Mouse (Mus musculus): ENCODE measurements around the gene Dcx. TPM values are rescaled to one million over a fixed set of nuclear protein-coding genes. Genes with fewer than 3 reads are reported as not detected.

Dcx gene
- total RNA-seq, 2 experiments from 2014 or later, result 21.0 to 28.5 TPM

DNA sequence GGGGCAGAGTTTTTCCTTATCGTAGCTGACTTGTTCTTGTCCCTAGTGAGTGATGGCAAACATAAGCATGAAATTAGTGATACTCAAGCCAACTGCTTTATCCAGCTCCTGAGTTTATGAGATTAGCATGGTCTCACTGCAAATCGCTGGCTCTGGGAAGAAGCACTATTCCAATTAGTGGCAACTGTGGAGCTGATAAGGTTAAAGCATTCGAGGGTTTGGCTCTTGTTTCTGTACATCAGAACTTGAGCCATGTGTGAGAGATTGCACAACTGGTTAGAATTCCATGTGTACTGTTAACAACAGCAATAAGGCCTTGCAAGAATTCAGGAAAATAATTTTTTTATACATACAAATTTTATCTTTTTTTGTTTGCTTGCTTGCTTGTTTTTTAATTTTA, 39.9 kb downstream of the Dcx start:
- TF ChIP-seq CTCF (IDR thresholded peaks at IDR 0.05), result no peak
- Histone ChIP-seq H3K27ac (no peak overlapping the region), H3K4me3 (no peak overlapping the region)
- no peak for DNase-seq (ENCODE audit: extremely low spot score in 1 of 2, low spot score in 2 of 2)
- intact Hi-C loops (cut with DNase I), result no loop called here

- no peak for DNase-seq (ENCODE audit: extremely low spot score in 1 of 2, low spot score in 2 of 2)
- no peak for TF ChIP-seq CTCF (IDR thresholded peaks at IDR 0.05)
- intact Hi-C loops (cut with DNase I), result no loop called here
- Histone ChIP-seq H3K27ac (no peak overlapping the region), H3K4me3 (no peak overlapping the region)
These were observed 47.3 kb downstream of the Dcx start for GRCm38 (mm10) chrX:143885765-143886164.

- DNase-seq (ENCODE audit: extremely low spot score in 1 of 2, low spot score in 2 of 2), result no peak
- Histone ChIP-seq H3K27ac (no peak overlapping the region), H3K4me3 (no peak overlapping the region)
- no peak for TF ChIP-seq CTCF (IDR thresholded peaks at IDR 0.05)
- intact Hi-C loops (cut with DNase I), result loop anchor here (5.0 kb wide), 1 partner anchor 47 kb away; the partner anchor contains the start of gene Dcx
These were observed 48.2 kb downstream of the Dcx start for GRCm38 (mm10) chrX:143884953-143885352.

DNA sequence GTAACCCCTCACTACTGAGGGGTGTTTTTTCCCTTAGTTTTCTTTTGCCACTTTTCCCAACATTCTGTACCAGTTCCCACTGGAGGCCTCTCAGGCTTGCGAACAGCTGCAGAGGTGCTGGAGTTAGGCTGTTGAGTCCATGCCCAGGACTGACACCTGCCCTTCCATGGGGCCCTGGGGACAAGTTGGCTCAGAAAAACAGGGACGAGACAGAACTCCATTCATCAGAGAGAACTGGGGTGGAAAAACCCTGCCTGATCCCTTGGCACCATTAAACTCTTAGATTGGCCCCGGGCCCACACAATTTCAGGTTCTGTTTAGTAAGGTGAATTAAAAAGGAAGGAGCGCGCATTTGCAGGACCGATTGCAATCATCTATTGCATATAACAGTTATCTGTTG, 48.8 kb downstream of the Dcx start:
- no peak for DNase-seq (ENCODE audit: extremely low spot score in 1 of 2, low spot score in 2 of 2)
- H3K4me3 ChIP-seq, result no peak overlapping the region
- no peak overlapping the region for H3K27ac ChIP-seq
- intact Hi-C loops (cut with DNase I), result loop anchor here (5.0 kb wide), 1 partner anchor 48 kb away; the partner anchor contains the start of gene Dcx
- TF ChIP-seq CTCF (IDR thresholded peaks at IDR 0.05), result no peak

- no peak for DNase-seq (ENCODE audit: extremely low spot score in 1 of 2, low spot score in 2 of 2)
- Histone ChIP-seq H3K4me3 (no peak overlapping the region), H3K27ac (no peak overlapping the region)
- intact Hi-C loops (cut with DNase I), result loop anchor here (5.0 kb wide), 1 partner anchor 50 kb away; the partner anchor contains the start of gene Dcx
- no peak for TF ChIP-seq CTCF (IDR thresholded peaks at IDR 0.05)
These were observed 51.2 kb downstream of the Dcx start for GRCm38 (mm10) chrX:143881806-143882468.

DNA sequence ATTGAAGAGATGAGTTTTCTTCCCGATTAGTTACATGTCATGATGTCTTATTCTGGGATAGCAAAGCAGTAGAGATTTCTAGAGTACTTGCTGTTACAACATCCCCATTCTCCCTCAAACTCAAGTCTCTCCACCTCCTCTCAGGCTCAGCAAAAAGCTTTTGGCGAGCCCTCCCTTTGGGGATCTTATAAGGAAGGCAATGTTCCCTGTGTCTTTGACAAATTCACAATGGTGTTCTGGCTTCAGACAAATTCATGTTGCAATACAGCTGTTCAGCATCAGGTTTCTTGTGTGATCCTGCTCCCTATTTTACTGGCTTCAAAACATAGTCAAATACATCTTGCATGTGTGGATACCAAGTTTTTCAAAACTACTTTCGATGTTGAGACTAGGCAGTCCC, 53.5 kb downstream of the Dcx start:
- no peak for DNase-seq (ENCODE audit: extremely low spot score in 1 of 2, low spot score in 2 of 2)
- intact Hi-C loops (cut with DNase I), result loop anchor here (5.0 kb wide), 1 partner anchor 53 kb away; the partner anchor contains the start of gene Dcx
- no peak for TF ChIP-seq CTCF (IDR thresholded peaks at IDR 0.05)
- H3K4me3 ChIP-seq, result no peak overlapping the region
- H3K27ac ChIP-seq, result no peak overlapping the region

DNA sequence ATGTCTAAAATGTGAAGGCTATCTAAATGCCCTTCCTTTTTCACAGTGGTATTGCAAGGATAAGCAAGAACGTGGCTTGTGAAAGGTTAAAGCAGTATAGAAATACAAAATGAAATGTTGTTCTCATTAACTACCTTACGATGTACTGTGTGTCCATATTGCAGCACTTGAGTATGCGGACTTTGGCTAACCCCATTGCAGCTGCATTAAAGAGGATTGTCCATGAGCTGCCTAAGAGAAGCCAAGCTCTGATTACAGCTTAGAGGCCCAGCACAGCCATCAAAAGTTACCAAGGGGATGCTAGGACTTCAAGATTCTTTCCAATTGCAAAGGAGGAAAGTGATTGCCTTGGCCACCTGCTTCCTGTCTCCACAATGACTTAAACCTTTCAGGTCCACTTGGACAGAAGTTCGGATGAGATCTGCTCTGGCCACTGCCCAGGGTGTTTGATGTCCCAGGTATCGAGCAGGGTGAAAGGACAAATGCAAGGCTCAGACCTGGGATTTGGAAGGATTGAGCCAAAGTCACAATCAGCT, 65.9 kb downstream of the Dcx start:
- no peak overlapping the region for H3K27ac ChIP-seq
- intact Hi-C loops (cut with DNase I), result no loop called here
- DNase-seq (ENCODE audit: extremely low spot score in 1 of 2, low spot score in 2 of 2), result no peak
- no peak for TF ChIP-seq CTCF (IDR thresholded peaks at IDR 0.05)
- H3K4me3 ChIP-seq, result no peak overlapping the region

DNA sequence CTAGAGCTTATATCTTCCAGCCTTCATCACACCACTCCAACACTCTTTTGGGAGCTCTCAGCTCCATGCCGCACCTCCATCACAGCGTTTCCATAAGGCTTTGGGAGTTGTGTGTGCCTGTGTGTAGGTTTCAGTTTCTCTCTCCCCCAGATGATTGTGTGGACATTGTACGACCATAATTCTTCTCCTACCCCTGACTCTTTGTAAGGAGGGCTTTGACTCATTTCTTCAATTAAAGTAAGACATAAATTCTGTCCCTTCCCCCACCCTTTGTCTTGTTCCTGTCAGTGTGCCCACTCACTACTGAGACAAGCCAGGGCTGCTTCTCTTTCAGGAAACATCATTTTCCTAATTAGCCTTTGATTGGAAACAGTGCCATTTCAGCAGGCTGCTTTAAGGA, 81.8 kb downstream of the Dcx start:
- Histone ChIP-seq H3K4me3 (no peak overlapping the region), H3K27ac (no peak overlapping the region)
- no peak for DNase-seq (ENCODE audit: extremely low spot score in 1 of 2, low spot score in 2 of 2)
- intact Hi-C loops (cut with DNase I), result no loop called here
- TF ChIP-seq CTCF (IDR thresholded peaks at IDR 0.05), result no peak

DNA sequence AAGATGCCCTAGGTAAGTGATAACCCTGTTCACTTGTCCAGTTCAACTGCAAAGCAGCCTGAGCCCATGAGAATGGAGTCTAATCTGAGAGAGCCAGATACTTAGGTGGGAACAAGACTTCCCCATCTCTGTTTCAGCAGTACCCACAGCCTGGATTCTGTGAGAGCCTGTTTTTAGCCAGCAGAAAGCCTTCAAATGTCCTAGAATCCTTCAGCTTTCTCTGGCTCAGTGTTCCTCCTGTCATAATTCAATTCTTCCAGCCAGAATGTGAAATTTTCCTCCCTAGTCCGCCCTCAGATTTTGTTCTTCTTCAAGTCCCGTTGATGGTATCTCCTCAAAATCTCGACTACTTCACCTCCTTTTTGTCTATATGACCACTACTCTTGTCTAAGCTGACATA, 83.1 kb downstream of the Dcx start:
- intact Hi-C loops (cut with DNase I), result no loop called here
- no peak for TF ChIP-seq CTCF (IDR thresholded peaks at IDR 0.05)
- H3K4me3 ChIP-seq, result no peak overlapping the region
- H3K27ac ChIP-seq, result no peak overlapping the region; the same call in 1 of the 2 replicates
- no peak for DNase-seq (ENCODE audit: extremely low spot score in 1 of 2, low spot score in 2 of 2)

- no peak overlapping the region for H3K27ac ChIP-seq
- H3K4me3 ChIP-seq, result no peak overlapping the region
- TF ChIP-seq CTCF (IDR thresholded peaks at IDR 0.05), result no peak
- no peak for DNase-seq (ENCODE audit: extremely low spot score in 1 of 2, low spot score in 2 of 2)
- intact Hi-C loops (cut with DNase I), result no loop called here
These were observed 86.5 kb downstream of the Dcx start for GRCm38 (mm10) chrX:143846637-143847036.

GRCm38 (mm10) chrX:143827212-143827611, 105.9 kb downstream of the Dcx start, which contains the start of gene Capn6:
Gene Capn6, minus strand, starts transcription at chrX:143827414.
- Histone ChIP-seq H3K27ac (no peak within 1 kb of the TSS), H3K4me3 (no peak within 1 kb of the TSS)
- intact Hi-C loops (cut with DNase I), result loop anchor here (10.0 kb wide), 1 partner anchor 168 kb away; no protein-coding TSS in a partner anchor
- DNase-seq (ENCODE audit: extremely low spot score in 1 of 2, low spot score in 2 of 2), result no peak
- no peak for TF ChIP-seq CTCF (IDR thresholded peaks at IDR 0.05)

- H3K27ac ChIP-seq, result no peak overlapping the region
- DNase-seq (ENCODE audit: extremely low spot score in 1 of 2, low spot score in 2 of 2), result no peak
- H3K4me3 ChIP-seq, result no peak overlapping the region
- intact Hi-C loops (cut with DNase I), result loop anchor here (10.0 kb wide), 1 partner anchor 168 kb away; no protein-coding TSS in a partner anchor
- TF ChIP-seq CTCF (IDR thresholded peaks at IDR 0.05), result no peak
These were observed 106.6 kb downstream of the Dcx start for GRCm38 (mm10) chrX:143826521-143826920.

DNA sequence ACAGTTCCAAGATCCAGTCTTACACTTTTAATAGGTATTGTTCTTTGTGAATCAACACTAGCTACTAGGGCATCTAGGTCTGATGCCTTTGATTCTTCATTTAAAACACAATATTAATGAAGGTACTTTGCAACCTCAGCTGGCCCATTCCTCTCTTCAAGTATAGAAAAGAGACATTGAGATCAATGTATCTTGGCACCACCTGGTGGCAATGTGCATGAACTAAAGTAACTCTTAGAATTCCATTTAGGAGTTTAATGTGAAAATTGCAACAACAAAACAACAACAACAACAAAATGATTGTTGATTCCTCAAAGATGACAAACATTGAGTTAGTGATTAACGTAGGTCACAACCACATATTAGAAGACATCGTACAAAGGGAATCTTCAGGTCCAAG, 114.2 kb downstream of the Dcx start:
- no peak for DNase-seq (ENCODE audit: extremely low spot score in 1 of 2, low spot score in 2 of 2)
- no peak overlapping the region for H3K4me3 ChIP-seq
- peak; percentile 32 for TF ChIP-seq CTCF (IDR thresholded peaks at IDR 0.05)
- H3K27ac ChIP-seq, result no peak overlapping the region
- intact Hi-C loops (cut with DNase I), result no loop called here

Data from left cerebral cortex, adult 2 months (tissue).